Mouse (Mus musculus): ENCODE measurements around the gene Mab21l1.

- TF ChIP-seq POLR2A (IDR thresholded peaks at IDR 0.05; ENCODE audit: insufficient read depth, low read depth, low read length) = no peak
- no peak for TF ChIP-seq CTCF (IDR thresholded peaks at IDR 0.05)
- no peak for TF ChIP-seq EP300 (IDR thresholded peaks at IDR 0.05; ENCODE audit: insufficient read depth, low read depth, low read length)
Observed at GRCm38 (mm10) chr3:55774203-55774602, 8.1 kb upstream of the Mab21l1 start.

Data from heart, adult 2 months (tissue).